Mouse (Mus musculus): Measurements from ENCODE around the gene Amigo1. TPM values are rescaled to one million over a fixed set of nuclear protein-coding genes. Genes with fewer than 3 reads are reported as not detected.

Gene Amigo1
- polyA plus RNA-seq, 1 experiment from 2014 or later: 4.3 TPM

- 86% methylated on average over 11 of the region's 11 CpGs for WGBS
- H3K27me3 ChIP-seq (ENCODE audit: control insufficient read depth, insufficient read depth, low read length): no peaks in the 10 kb centered on the region
- H3K36me3 ChIP-seq (ENCODE audit: control insufficient read depth, insufficient read depth, low read length): peaks cover 17% of the 10 kb centered on the region
- H3K4me2 ChIP-seq: no peak overlapping the region
- DNase-seq (ENCODE audit: low spot score, missing footprints) (no peak), ATAC-seq (ENCODE audit: low FRiP score) (no peak)
- H3K4me3 ChIP-seq (ENCODE audit: low read depth, low read length): no peak overlapping the region
- H3K4me1 ChIP-seq (ENCODE audit: control insufficient read depth, insufficient read depth, low read length): peaks cover 20% of the 10 kb centered on the region
- no peaks in the 10 kb centered on the region for H3K9me3 ChIP-seq (ENCODE audit: control insufficient read depth, low read length)
- no peak overlapping the region for H3K27ac ChIP-seq (ENCODE audit: low read depth, low read length)
- no peak overlapping the region for H3K9ac ChIP-seq (ENCODE audit: low read length)
Observed at GRCm38 (mm10) chr3:108204470-108204869, 18.3 kb downstream of the Amigo1 start.

GRCm38 (mm10) chr3:108205601-108206000 lies 19.5 kb downstream of the Amigo1 start:
- H3K4me1 ChIP-seq (ENCODE audit: control insufficient read depth, insufficient read depth, low read length): peaks cover 17% of the 10 kb centered on the region
- no peaks in the 10 kb centered on the region for H3K27me3 ChIP-seq (ENCODE audit: control insufficient read depth, insufficient read depth, low read length)
- no peak overlapping the region for H3K27ac ChIP-seq (ENCODE audit: low read depth, low read length)
- WGBS: 86% methylated on average over 8 of the region's 8 CpGs
- no peaks in the 10 kb centered on the region for H3K9me3 ChIP-seq (ENCODE audit: control insufficient read depth, low read length)
- H3K4me2 ChIP-seq: no peak overlapping the region
- DNase-seq (ENCODE audit: low spot score, missing footprints) (no peak), ATAC-seq (ENCODE audit: low FRiP score) (no peak)
- peaks cover 17% of the 10 kb centered on the region for H3K36me3 ChIP-seq (ENCODE audit: control insufficient read depth, insufficient read depth, low read length)
- no peak overlapping the region for H3K4me3 ChIP-seq (ENCODE audit: low read depth, low read length)
- no peak overlapping the region for H3K9ac ChIP-seq (ENCODE audit: low read length)

- Histone ChIP-seq H3K4me3 (ENCODE audit: low read depth, low read length) (no peak overlapping the region), H3K36me3 (ENCODE audit: control insufficient read depth, insufficient read depth, low read length) (peaks cover 17% of the 10 kb centered on the region), H3K27ac (ENCODE audit: low read depth, low read length) (no peak overlapping the region), H3K27me3 (ENCODE audit: control insufficient read depth, insufficient read depth, low read length) (no peaks in the 10 kb centered on the region), H3K4me2 (no peak overlapping the region), H3K4me1 (ENCODE audit: control insufficient read depth, insufficient read depth, low read length) (peaks cover 11% of the 10 kb centered on the region), H3K9ac (ENCODE audit: low read length) (no peak overlapping the region), H3K9me3 (ENCODE audit: control insufficient read depth, low read length) (no peaks in the 10 kb centered on the region)
- DNase-seq (ENCODE audit: low spot score, missing footprints): no peak
- ATAC-seq (ENCODE audit: low FRiP score): no peak
- WGBS: 94% methylated on average over 15 of the region's 15 CpGs
Observed at GRCm38 (mm10) chr3:108206731-108207375, 20.7 kb downstream of the Amigo1 start.

- H3K36me3 ChIP-seq (ENCODE audit: control insufficient read depth, insufficient read depth, low read length): peaks cover 8% of the 10 kb centered on the region
- DNase-seq (ENCODE audit: low spot score, missing footprints) (no peak), ATAC-seq (ENCODE audit: low FRiP score) (no peak)
- 60% methylated on average over 3 of the region's 3 CpGs for whole genome bisulfite sequencing
- H3K9me3 ChIP-seq (ENCODE audit: control insufficient read depth, low read length): no peaks in the 10 kb centered on the region
- H3K9ac ChIP-seq (ENCODE audit: low read length): peak overlapping the region; percentile 93
- peak overlapping the region; percentile 69 for H3K4me2 ChIP-seq
- peaks cover 11% of the 10 kb centered on the region for H3K4me1 ChIP-seq (ENCODE audit: control insufficient read depth, insufficient read depth, low read length)
- H3K27me3 ChIP-seq (ENCODE audit: control insufficient read depth, insufficient read depth, low read length): no peaks in the 10 kb centered on the region
- peak overlapping the region; percentile 61 for H3K4me3 ChIP-seq (ENCODE audit: low read depth, low read length)
- peak overlapping the region; percentile 18; the same call in 1 of the 2 replicates for H3K27ac ChIP-seq (ENCODE audit: low read depth, low read length)
Observed at GRCm38 (mm10) chr3:108209001-108209400, 22.9 kb downstream of the Amigo1 start.

- peak; percentile 20 for ATAC-seq (ENCODE audit: low FRiP score)
- H3K4me3 ChIP-seq (ENCODE audit: low read depth, low read length): peak overlapping the region; percentile 61
- H3K36me3 ChIP-seq (ENCODE audit: control insufficient read depth, insufficient read depth, low read length): peaks cover 7% of the 10 kb centered on the region
- peak overlapping the region; percentile 18; the same call in 1 of the 2 replicates for H3K27ac ChIP-seq (ENCODE audit: low read depth, low read length)
- DNase-seq (ENCODE audit: low spot score, missing footprints): peak; percentile 93
- peaks cover 11% of the 10 kb centered on the region for H3K4me1 ChIP-seq (ENCODE audit: control insufficient read depth, insufficient read depth, low read length)
- H3K27me3 ChIP-seq (ENCODE audit: control insufficient read depth, insufficient read depth, low read length): no peaks in the 10 kb centered on the region
- 9% methylated on average over 8 of the region's 8 CpGs for WGBS
- peak overlapping the region; percentile 69 for H3K4me2 ChIP-seq
- peak overlapping the region; percentile 93 for H3K9ac ChIP-seq (ENCODE audit: low read length)
- H3K9me3 ChIP-seq (ENCODE audit: control insufficient read depth, low read length): no peaks in the 10 kb centered on the region
Observed at GRCm38 (mm10) chr3:108209536-108209935, 23.4 kb downstream of the Amigo1 start.

- H3K36me3 ChIP-seq (ENCODE audit: control insufficient read depth, insufficient read depth, low read length): peaks cover 6% of the 10 kb centered on the region
- ATAC-seq (ENCODE audit: low FRiP score) (peak; percentile 96), DNase-seq (ENCODE audit: low spot score, missing footprints) (peak; percentile 100)
- H3K9me3 ChIP-seq (ENCODE audit: control insufficient read depth, low read length): no peaks in the 10 kb centered on the region
- H3K4me2 ChIP-seq: peak overlapping the region; percentile 69
- no peaks in the 10 kb centered on the region for H3K27me3 ChIP-seq (ENCODE audit: control insufficient read depth, insufficient read depth, low read length)
- H3K4me3 ChIP-seq (ENCODE audit: low read depth, low read length): peak overlapping the region; percentile 61
- WGBS: under 1% methylated on average over 71 of the region's 72 CpGs
- H3K9ac ChIP-seq (ENCODE audit: low read length): peak overlapping the region; percentile 93
- H3K27ac ChIP-seq (ENCODE audit: low read depth, low read length): peak overlapping the region; percentile 89
- H3K4me1 ChIP-seq (ENCODE audit: control insufficient read depth, insufficient read depth, low read length): peaks cover 11% of the 10 kb centered on the region
Observed at GRCm38 (mm10) chr3:108209946-108210770, 24.0 kb downstream of the Amigo1 start.

- Histone ChIP-seq H3K4me1 (ENCODE audit: control insufficient read depth, insufficient read depth, low read length) (peaks cover 11% of the 10 kb centered on the region), H3K27ac (ENCODE audit: low read depth, low read length) (peak within 1 kb of the TSS; percentile 89), H3K9ac (ENCODE audit: low read length) (peak within 1 kb of the TSS; percentile 93), H3K4me2 (peak within 1 kb of the TSS; percentile 69), H3K27me3 (ENCODE audit: control insufficient read depth, insufficient read depth, low read length) (no peaks in the 10 kb centered on the region), H3K4me3 (ENCODE audit: low read depth, low read length) (peak within 1 kb of the TSS; percentile 61), H3K36me3 (ENCODE audit: control insufficient read depth, insufficient read depth, low read length) (peaks cover 3% of the 10 kb centered on the region), H3K9me3 (ENCODE audit: control insufficient read depth, low read length) (no peaks in the 10 kb centered on the region)
- DNase-seq (ENCODE audit: low spot score, missing footprints) (no peak), ATAC-seq (ENCODE audit: low FRiP score) (peak; percentile 89)
- 0% methylated on average over 14 of the region's 14 CpGs for WGBS
Observed at GRCm38 (mm10) chr3:108210771-108211139, 24.6 kb downstream of the Amigo1 start, which contains the start of gene Atxn7l2. Gene Atxn7l2, minus strand, starts transcription at chr3:108210934.

- ATAC-seq (ENCODE audit: low FRiP score): no peak
- H3K4me3 ChIP-seq (ENCODE audit: low read depth, low read length): no peak overlapping the region
- 90% methylated on average over 6 of the region's 6 CpGs for WGBS
- H3K36me3 ChIP-seq (ENCODE audit: control insufficient read depth, insufficient read depth, low read length): no peaks in the 10 kb centered on the region
- H3K27ac ChIP-seq (ENCODE audit: low read depth, low read length): no peak overlapping the region
- no peak for DNase-seq (ENCODE audit: low spot score, missing footprints)
- H3K4me1 ChIP-seq (ENCODE audit: control insufficient read depth, insufficient read depth, low read length): peaks cover 11% of the 10 kb centered on the region
- H3K9ac ChIP-seq (ENCODE audit: low read length): no peak overlapping the region
- no peak overlapping the region for H3K4me2 ChIP-seq
- no peaks in the 10 kb centered on the region for H3K27me3 ChIP-seq (ENCODE audit: control insufficient read depth, insufficient read depth, low read length)
- no peaks in the 10 kb centered on the region for H3K9me3 ChIP-seq (ENCODE audit: control insufficient read depth, low read length)
Observed at GRCm38 (mm10) chr3:108211845-108212244, 25.7 kb downstream of the Amigo1 start.

- ATAC-seq (ENCODE audit: low FRiP score) (no peak), DNase-seq (ENCODE audit: low spot score, missing footprints) (no peak)
- 90% methylated on average over 8 of the region's 8 CpGs for WGBS
- H3K27ac ChIP-seq (ENCODE audit: low read depth, low read length): no peak overlapping the region
- H3K9me3 ChIP-seq (ENCODE audit: control insufficient read depth, low read length): no peaks in the 10 kb centered on the region
- peaks cover 11% of the 10 kb centered on the region for H3K4me1 ChIP-seq (ENCODE audit: control insufficient read depth, insufficient read depth, low read length)
- no peak overlapping the region for H3K4me3 ChIP-seq (ENCODE audit: low read depth, low read length)
- no peaks in the 10 kb centered on the region for H3K36me3 ChIP-seq (ENCODE audit: control insufficient read depth, insufficient read depth, low read length)
- no peaks in the 10 kb centered on the region for H3K27me3 ChIP-seq (ENCODE audit: control insufficient read depth, insufficient read depth, low read length)
- H3K9ac ChIP-seq (ENCODE audit: low read length): no peak overlapping the region
- no peak overlapping the region for H3K4me2 ChIP-seq
Observed at GRCm38 (mm10) chr3:108212406-108212805, 26.3 kb downstream of the Amigo1 start.

Data from midbrain, embryonic 11.5 days (tissue).